Mouse (Mus musculus) stomach, adult 2 months (tissue): ENCODE results near the gene Chil3. TPM values are rescaled to one million over a fixed set of nuclear protein-coding genes. Genes with fewer than 3 reads are reported as not detected.

Source experiments
- polyA plus RNA-seq: library from polyadenylated mRNA; depleted of rRNA; stranded (reverse); fragments of >200 nt; gene quantifications from 2 replicates; pipeline ENCODE4 v1.2.3, GENCODE M21; 2012; rRNA removed

Chil3 gene
- polyA plus RNA-seq: 0.18 and 0.31 TPM in 2 replicates

DNA sequence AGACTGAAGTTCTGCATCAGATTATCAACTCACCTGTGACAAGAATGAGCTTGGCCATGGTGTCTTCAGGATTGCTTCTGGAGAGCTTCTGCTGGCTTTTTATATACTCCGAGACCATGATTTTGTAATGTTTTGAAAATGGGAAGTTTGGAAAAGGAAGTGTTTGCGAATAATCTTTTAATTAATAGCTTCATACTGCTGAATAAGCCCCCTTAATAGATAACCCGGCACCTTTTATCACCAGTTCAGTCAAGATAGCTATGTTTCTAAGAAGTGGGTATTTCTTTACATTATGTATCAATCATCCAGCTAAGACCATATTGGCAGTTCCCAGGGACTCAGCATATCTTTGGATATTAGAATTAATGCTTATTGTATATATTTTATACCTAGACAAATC is at the start of gene Chil3:
TSS of gene Chil3 (minus strand) at position 101 of the 400 bp plus-strand sequence.

DNA sequence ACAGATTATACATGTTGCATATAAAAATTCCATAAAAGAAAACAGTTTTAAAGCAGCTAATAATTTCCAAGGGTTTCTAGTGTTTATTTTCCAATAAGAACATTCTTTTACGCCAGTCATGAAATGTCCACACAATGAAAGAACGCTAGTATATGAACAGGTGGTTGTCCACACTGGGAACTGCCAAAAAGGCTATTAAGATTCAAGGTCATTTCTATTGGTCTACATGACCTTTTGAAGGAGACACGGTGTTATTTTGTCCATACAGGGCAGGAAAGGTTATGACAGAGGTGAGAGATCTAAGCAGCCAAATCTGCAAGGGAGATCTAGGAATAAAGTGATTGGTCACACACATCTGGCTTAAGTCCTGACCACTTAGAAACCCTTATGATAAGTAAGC is 54.4 kb downstream of the Chil3 start, which contains the start of gene Chia1:
TSS of gene Chia1 (plus strand) at position 301 of the 400 bp plus-strand sequence.

Other genes with a start within 250 kb of the Chil3 start
- 0.16 and 0.23 TPM in 2 replicates for gene I830077J02Rik, start 234.9 kb downstream of the Chil3 start, polyA plus RNA-seq
- gene Wdr77, start 208.2 kb downstream of the Chil3 start, polyA plus RNA-seq: 6.2 and 11.8 TPM in 2 replicates
- gene Atp5f1, start 207.5 kb downstream of the Chil3 start, polyA plus RNA-seq: 131 and 150 TPM in 2 replicates
- 0.12 and 0.34 TPM in 2 replicates for gene Ovgp1, start 193.9 kb downstream of the Chil3 start, polyA plus RNA-seq
- not detected in 2 replicates for gene Pifo, start 152.9 kb downstream of the Chil3 start, polyA plus RNA-seq
- 0.17 TPM in 1 of 2 replicates, not detected in the other for gene Chil5, start 134.8 kb downstream of the Chil3 start, polyA plus RNA-seq
- gene Chia1, start 54.3 kb downstream of the Chil3 start, polyA plus RNA-seq: 1,935 and 3,003 TPM in 2 replicates
- gene Chil4, start 51.9 kb upstream of the Chil3 start, polyA plus RNA-seq: 26.2 and 41.2 TPM in 2 replicates
- gene Chil6, start 238.6 kb upstream of the Chil3 start, polyA plus RNA-seq: not detected in 2 replicates